26 mouse cellular contexts compared by ENCODE assay signal in the genomic region with DNA sequence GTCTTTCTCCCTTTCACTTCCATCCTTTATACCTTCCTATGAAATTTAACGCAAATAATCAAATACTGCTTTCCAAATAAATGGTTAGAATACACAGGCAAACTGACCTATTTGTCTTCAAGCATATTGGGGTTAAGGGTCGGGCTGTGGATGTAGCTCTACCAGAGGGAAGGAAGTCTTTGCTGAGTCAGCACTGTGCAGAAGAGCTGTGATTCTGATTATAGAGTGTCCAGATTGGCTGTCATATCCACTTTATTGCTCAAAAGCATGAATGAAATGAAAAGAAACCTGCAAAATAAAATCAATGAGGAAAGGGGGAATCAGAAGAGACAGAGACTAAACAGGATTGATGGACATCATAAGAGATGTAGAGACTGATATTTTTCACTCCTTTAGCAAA.
"Had no signal": no experiment of that assay in that cellular context is flagged by ENCODE, and none has a peak within 500 bp of the region (broad histone marks: within the 10 kb centered on the region; RNA-seq: fewer than 3 reads in every experiment).

No protein-coding gene starts in this region.

- ATAC-seq: forebrain, embryonic 13.5 days; forebrain, embryonic 14.5 days; forebrain, embryonic 15.5 days; forebrain, embryonic 16.5 days; forebrain, postnatal 0 days had no signal

- H3K4me2 ChIP-seq: embryonic facial prominence, embryonic 12.5 days; embryonic facial prominence, embryonic 13.5 days; embryonic facial prominence, embryonic 15.5 days; forebrain, embryonic 12.5 days; forebrain, embryonic 13.5 days; forebrain, embryonic 15.5 days had no signal

- H3K9me3 ChIP-seq: embryonic facial prominence, embryonic 10.5 days; embryonic facial prominence, embryonic 12.5 days; embryonic facial prominence, embryonic 13.5 days; embryonic facial prominence, embryonic 15.5 days; forebrain, embryonic 10.5 days; forebrain, embryonic 12.5 days; forebrain, embryonic 13.5 days; forebrain, embryonic 15.5 days; heart, embryonic 10.5 days had no signal

- DNase-seq: cerebellum, adult 9-11 months; cerebellum, postnatal 10 days; cerebellum, postnatal 14 days; cerebellum, postnatal 25 days; cerebellum, postnatal 36 days; forebrain, postnatal 0 days; gastrocnemius, adult 2 months; gastrocnemius, postnatal 10 days; gastrocnemius, postnatal 14 days; gastrocnemius, postnatal 25 days; gastrocnemius, postnatal 36 days; heart, adult 11 months; heart, adult 18-20 months; heart, adult 2 months had no signal

- H3K27ac ChIP-seq: embryonic facial prominence, embryonic 10.5 days; embryonic facial prominence, embryonic 12.5 days; embryonic facial prominence, embryonic 13.5 days; embryonic facial prominence, embryonic 15.5 days; forebrain, embryonic 10.5 days; forebrain, embryonic 12.5 days; forebrain, embryonic 13.5 days; forebrain, embryonic 15.5 days; gastrocnemius, adult 2 months; heart, adult 2 months; heart, embryonic 10.5 days had no signal

- H3K4me1 ChIP-seq: embryonic facial prominence, embryonic 10.5 days; embryonic facial prominence, embryonic 12.5 days; embryonic facial prominence, embryonic 13.5 days; embryonic facial prominence, embryonic 15.5 days; forebrain, embryonic 10.5 days; forebrain, embryonic 12.5 days; forebrain, embryonic 13.5 days; forebrain, embryonic 15.5 days; heart, embryonic 10.5 days had no signal

- H3K36me3 ChIP-seq: embryonic facial prominence, embryonic 10.5 days; embryonic facial prominence, embryonic 12.5 days; embryonic facial prominence, embryonic 13.5 days; embryonic facial prominence, embryonic 15.5 days; forebrain, embryonic 10.5 days; forebrain, embryonic 12.5 days; forebrain, embryonic 15.5 days; heart, embryonic 10.5 days had no signal

- H3K9ac ChIP-seq: embryonic facial prominence, embryonic 12.5 days; embryonic facial prominence, embryonic 13.5 days; embryonic facial prominence, embryonic 15.5 days; forebrain, embryonic 12.5 days; forebrain, embryonic 13.5 days; forebrain, embryonic 15.5 days; forebrain, postnatal 0 days had no signal

- H3K27me3 ChIP-seq: embryonic facial prominence, embryonic 12.5 days; embryonic facial prominence, embryonic 13.5 days; embryonic facial prominence, embryonic 15.5 days; forebrain, embryonic 12.5 days; forebrain, embryonic 13.5 days; forebrain, embryonic 15.5 days had no signal

- H3K4me3 ChIP-seq: embryonic facial prominence, embryonic 10.5 days; embryonic facial prominence, embryonic 12.5 days; embryonic facial prominence, embryonic 13.5 days; embryonic facial prominence, embryonic 15.5 days; erythroblast, embryonic 14.5 days; forebrain, embryonic 10.5 days; forebrain, embryonic 12.5 days; forebrain, embryonic 13.5 days; forebrain, embryonic 15.5 days; gastrocnemius, adult 2 months; heart, adult 2 months; heart, embryonic 10.5 days had no signal
